Mouse (Mus musculus) bone marrow macrophage, adult 2 months (primary cell): ENCODE results near the gene Col4a2.

Experiments used
- CTCF ChIP-seq: IDR thresholded peaks from 2 replicates; pipeline ENCODE4 v1.5.1; 2012; ENCODE audit warnings: low read depth, mild to moderate bottlenecking, low read length, moderate library complexity
- POLR2A ChIP-seq: IDR thresholded peaks from 2 replicates; pipeline ENCODE4 v1.6.1; 2012; ENCODE audit warnings: mild to moderate bottlenecking, low read depth, low read length, borderline replicate concordance

GRCm38 (mm10) chr8:11412450-11412849, 99.8 kb downstream of the Col4a2 start:
- TF ChIP-seq CTCF (no peak), POLR2A (no peak)
